Comparison of ENCODE assay signal across 18 mouse cellular contexts in the genomic region with DNA sequence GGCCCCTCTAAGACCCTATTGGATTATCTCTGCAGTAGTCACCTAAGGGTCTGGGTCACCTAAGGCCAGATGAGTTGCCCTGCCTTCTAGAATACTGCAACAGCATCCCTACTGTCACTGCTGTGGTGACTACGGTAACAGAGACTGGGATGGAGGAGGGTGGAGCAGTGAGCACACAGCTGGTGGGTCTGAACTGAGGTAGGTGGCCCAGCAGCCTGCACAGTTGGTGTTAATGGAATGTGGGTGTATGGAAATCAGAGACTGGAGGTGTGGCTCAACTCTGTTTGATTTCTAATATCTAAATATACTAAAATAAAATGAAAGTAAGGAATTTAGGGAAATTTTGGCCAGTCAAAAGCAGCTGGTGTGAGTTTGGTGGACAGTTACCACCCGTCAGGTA.
A peak's percentile ranks its signal among the peaks of the same experiment; 100 is the strongest.
DNase-seq lines count a peak whose midpoint lies in the region; ATAC-seq and TF ChIP-seq lines count a peak whose summit lies in the region.
"Had no signal": no experiment of that assay in that cellular context is flagged by ENCODE, and none has a peak within 500 bp of the region (broad histone marks: within the 10 kb centered on the region; RNA-seq: fewer than 3 reads in every experiment).

No protein-coding gene starts in this region.

- 82% methylated on average over 2 of the region's 2 CpGs for WGBS in forebrain, embryonic 14.5 days

- no peaks in the 10 kb centered on the region for H3K27me3 ChIP-seq in forebrain, embryonic 14.5 days (replicated peaks; ENCODE audit: control insufficient read depth, insufficient read depth, low read length)
- H3K27me3 ChIP-seq: embryonic facial prominence, embryonic 12.5 days; forebrain, embryonic 12.5 days; heart, embryonic 12.5 days; hindbrain, embryonic 15.5 days had no signal

- H3K9me3 ChIP-seq in forebrain, embryonic 14.5 days (replicated peaks; ENCODE audit: control insufficient read depth, low read length): no peaks in the 10 kb centered on the region
- H3K9me3 ChIP-seq: embryonic facial prominence, embryonic 12.5 days; forebrain, embryonic 12.5 days; heart, embryonic 12.5 days; hindbrain, embryonic 15.5 days had no signal

- no peak overlapping the region for H3K9ac ChIP-seq in forebrain, embryonic 14.5 days (ENCODE audit: low read length)
- H3K9ac ChIP-seq: embryonic facial prominence, embryonic 12.5 days; forebrain, embryonic 12.5 days; forebrain, postnatal 0 days; heart, embryonic 12.5 days; hindbrain, embryonic 15.5 days had no signal

- H3K27ac ChIP-seq in layer of hippocampus, adult 2 months: peak overlapping the region; percentile 80
- H3K27ac ChIP-seq in forebrain, embryonic 14.5 days (ENCODE audit: low read depth, low read length): no peak overlapping the region
- H3K27ac ChIP-seq: embryonic facial prominence, embryonic 12.5 days; forebrain, embryonic 12.5 days; gastrocnemius, adult 2 months; hindbrain, embryonic 15.5 days had no signal

- no peak overlapping the region for H3K4me3 ChIP-seq in layer of hippocampus, adult 2 months
- H3K4me3 ChIP-seq in forebrain, embryonic 14.5 days (ENCODE audit: low read depth, low read length): no peak overlapping the region
- H3K4me3 ChIP-seq: embryonic facial prominence, embryonic 12.5 days; forebrain, embryonic 12.5 days; gastrocnemius, adult 2 months; heart, embryonic 12.5 days; hindbrain, embryonic 15.5 days had no signal

- no peak overlapping the region for H3K4me2 ChIP-seq in forebrain, embryonic 14.5 days (ENCODE audit: low read length)
- H3K4me2 ChIP-seq: embryonic facial prominence, embryonic 12.5 days; forebrain, embryonic 12.5 days; heart, embryonic 12.5 days; hindbrain, embryonic 15.5 days had no signal

- H3K36me3 ChIP-seq in forebrain, embryonic 14.5 days (ENCODE audit: control insufficient read depth, insufficient read depth, low read length): peaks cover 10% of the 10 kb centered on the region; the same call in 1 of the 2 replicates
- H3K36me3 ChIP-seq: hindbrain, embryonic 15.5 days had no signal

- intact Hi-C loops in left cerebral cortex, postnatal 25 days (cut with DNase I): no loop called here
- intact Hi-C loops in left cerebral cortex, postnatal 4 days (cut with DNase I): no loop called here

- no peaks in the 10 kb centered on the region for H3K4me1 ChIP-seq in forebrain, embryonic 14.5 days (ENCODE audit: control insufficient read depth, insufficient read depth, low read length)
- H3K4me1 ChIP-seq: embryonic facial prominence, embryonic 12.5 days had no signal

- peak; percentile 31 to 34 for DNase-seq in left cerebral cortex, postnatal 25 days (ENCODE audit: low spot score in 2 of 2)
- DNase-seq in left cerebral cortex, postnatal 4 days: no peak
- peak; percentile 55 to 58 for DNase-seq in layer of hippocampus, adult 2 months (ENCODE audit: low spot score in 2 of 2)
- DNase-seq in layer of hippocampus, adult 9-11 months: peak; percentile 72
- DNase-seq in forebrain, embryonic 14.5 days (ENCODE audit: low spot score): no peak
- DNase-seq in gastrocnemius, adult 18-20 months (ENCODE audit: low spot score): no peak
- DNase-seq: adrenal gland, adult 8-10 months; adrenal gland, postnatal 36 days; cerebellum, adult 11 months; cerebellum, adult 8-10 months; cerebellum, postnatal 25 days; forebrain, postnatal 0 days; gastrocnemius, adult 2 months; gastrocnemius, postnatal 25 days had no signal

- ATAC-seq in forebrain, embryonic 14.5 days: no peak
- ATAC-seq: forebrain, postnatal 0 days had no signal

- no peak for TF ChIP-seq CTCF in layer of hippocampus, adult 2 months (conservative IDR thresholded peaks at IDR 0.05)

Comparison
In these comparisons a context has a peak if more than half of its experiments do, and no peak if none do; other contexts are left out.
1. DNase-seq: peak in left cerebral cortex, postnatal 25 days (2 of 2), layer of hippocampus, adult 2 months (2 of 2) and layer of hippocampus, adult 9-11 months (single experiment); none in left cerebral cortex, postnatal 4 days (single experiment), forebrain, embryonic 14.5 days (single experiment) and gastrocnemius, adult 18-20 months (single experiment).